Mouse (Mus musculus): ENCODE measurements around the gene Thbs2. TPM values are rescaled to one million over a fixed set of nuclear protein-coding genes. Genes with fewer than 3 reads are reported as not detected.

Gene Thbs2
- polyA plus RNA-seq, 1 experiment, result not detected

- no peak for TF ChIP-seq GATA1 (IDR thresholded peaks at IDR 0.05; ENCODE audit: low read length)
- no peak for TF ChIP-seq TAL1 (IDR thresholded peaks at IDR 0.05; ENCODE audit: low read length)
- H3K4me3 ChIP-seq (replicated peaks), result no peak overlapping the region
- H3K36me3 ChIP-seq (ENCODE audit: control insufficient read depth), result no peaks in the 10 kb centered on the region
- H3K4me1 ChIP-seq (ENCODE audit: control insufficient read depth), result no peaks in the 10 kb centered on the region
- H3K9me3 ChIP-seq (ENCODE audit: control insufficient read depth, low read length), result no peaks in the 10 kb centered on the region
- no peaks in the 10 kb centered on the region for H3K27me3 ChIP-seq (ENCODE audit: control insufficient read depth)
Observed at GRCm38 (mm10) chr17:14682836-14683235, 11.2 kb downstream of the Thbs2 start.

- no peaks in the 10 kb centered on the region for H3K4me1 ChIP-seq (ENCODE audit: control insufficient read depth)
- H3K9me3 ChIP-seq (ENCODE audit: control insufficient read depth, low read length), result no peaks in the 10 kb centered on the region
- no peaks in the 10 kb centered on the region for H3K27me3 ChIP-seq (ENCODE audit: control insufficient read depth)
- H3K36me3 ChIP-seq (ENCODE audit: control insufficient read depth), result no peaks in the 10 kb centered on the region
- no peak overlapping the region for H3K4me3 ChIP-seq (replicated peaks)
- TF ChIP-seq TAL1 (IDR thresholded peaks at IDR 0.05; ENCODE audit: low read length), result no peak
- TF ChIP-seq GATA1 (IDR thresholded peaks at IDR 0.05; ENCODE audit: low read length), result no peak
Observed at GRCm38 (mm10) chr17:14681047-14681446, 13.0 kb downstream of the Thbs2 start.

GRCm38 (mm10) chr17:14677198-14677597 lies 16.8 kb downstream of the Thbs2 start:
- H3K4me1 ChIP-seq (ENCODE audit: control insufficient read depth), result no peaks in the 10 kb centered on the region
- no peaks in the 10 kb centered on the region for H3K36me3 ChIP-seq (ENCODE audit: control insufficient read depth)
- H3K4me3 ChIP-seq (replicated peaks), result no peak overlapping the region
- no peaks in the 10 kb centered on the region for H3K27me3 ChIP-seq (ENCODE audit: control insufficient read depth)
- no peaks in the 10 kb centered on the region for H3K9me3 ChIP-seq (ENCODE audit: control insufficient read depth, low read length)
- TF ChIP-seq GATA1 (IDR thresholded peaks at IDR 0.05; ENCODE audit: low read length), result no peak
- no peak for TF ChIP-seq TAL1 (IDR thresholded peaks at IDR 0.05; ENCODE audit: low read length)

GRCm38 (mm10) chr17:14675517-14675916 lies 18.5 kb downstream of the Thbs2 start:
- H3K4me1 ChIP-seq (ENCODE audit: control insufficient read depth), result no peaks in the 10 kb centered on the region
- TF ChIP-seq GATA1 (IDR thresholded peaks at IDR 0.05; ENCODE audit: low read length), result no peak
- TF ChIP-seq TAL1 (IDR thresholded peaks at IDR 0.05; ENCODE audit: low read length), result no peak
- no peak overlapping the region for H3K4me3 ChIP-seq (replicated peaks)
- no peaks in the 10 kb centered on the region for H3K36me3 ChIP-seq (ENCODE audit: control insufficient read depth)
- no peaks in the 10 kb centered on the region for H3K9me3 ChIP-seq (ENCODE audit: control insufficient read depth, low read length)
- H3K27me3 ChIP-seq (ENCODE audit: control insufficient read depth), result no peaks in the 10 kb centered on the region

- no peak overlapping the region for H3K4me3 ChIP-seq (replicated peaks)
- no peaks in the 10 kb centered on the region for H3K9me3 ChIP-seq (ENCODE audit: control insufficient read depth, low read length)
- TF ChIP-seq TAL1 (IDR thresholded peaks at IDR 0.05; ENCODE audit: low read length), result no peak
- TF ChIP-seq GATA1 (IDR thresholded peaks at IDR 0.05; ENCODE audit: low read length), result no peak
- no peaks in the 10 kb centered on the region for H3K4me1 ChIP-seq (ENCODE audit: control insufficient read depth)
- no peaks in the 10 kb centered on the region for H3K27me3 ChIP-seq (ENCODE audit: control insufficient read depth)
- H3K36me3 ChIP-seq (ENCODE audit: control insufficient read depth), result no peaks in the 10 kb centered on the region
Observed at GRCm38 (mm10) chr17:14672402-14672801, 21.6 kb downstream of the Thbs2 start.

GRCm38 (mm10) chr17:14667225-14667624 lies 26.8 kb downstream of the Thbs2 start:
- Histone ChIP-seq H3K4me1 (ENCODE audit: control insufficient read depth) (no peaks in the 10 kb centered on the region), H3K27me3 (ENCODE audit: control insufficient read depth) (no peaks in the 10 kb centered on the region), H3K9me3 (ENCODE audit: control insufficient read depth, low read length) (no peaks in the 10 kb centered on the region), H3K36me3 (ENCODE audit: control insufficient read depth) (no peaks in the 10 kb centered on the region), H3K4me3 (replicated peaks) (no peak overlapping the region)
- TF ChIP-seq TAL1 (IDR thresholded peaks at IDR 0.05; ENCODE audit: low read length) (no peak), GATA1 (IDR thresholded peaks at IDR 0.05; ENCODE audit: low read length) (no peak)

- TF ChIP-seq TAL1 (IDR thresholded peaks at IDR 0.05; ENCODE audit: low read length), result no peak
- no peak for TF ChIP-seq GATA1 (IDR thresholded peaks at IDR 0.05; ENCODE audit: low read length)
- no peaks in the 10 kb centered on the region for H3K27me3 ChIP-seq (ENCODE audit: control insufficient read depth)
- no peaks in the 10 kb centered on the region for H3K36me3 ChIP-seq (ENCODE audit: control insufficient read depth)
- H3K4me3 ChIP-seq (replicated peaks), result no peak overlapping the region
- no peaks in the 10 kb centered on the region for H3K4me1 ChIP-seq (ENCODE audit: control insufficient read depth)
- H3K9me3 ChIP-seq (ENCODE audit: control insufficient read depth, low read length), result no peaks in the 10 kb centered on the region
Observed at GRCm38 (mm10) chr17:14666451-14666850, 27.6 kb downstream of the Thbs2 start.

GRCm38 (mm10) chr17:14663366-14663765 lies 30.7 kb downstream of the Thbs2 start:
- no peak overlapping the region for H3K4me3 ChIP-seq (replicated peaks)
- TF ChIP-seq TAL1 (IDR thresholded peaks at IDR 0.05; ENCODE audit: low read length) (no peak), GATA1 (IDR thresholded peaks at IDR 0.05; ENCODE audit: low read length) (no peak)

GRCm38 (mm10) chr17:14662409-14662808 lies 31.6 kb downstream of the Thbs2 start:
- H3K27me3 ChIP-seq (ENCODE audit: control insufficient read depth), result no peaks in the 10 kb centered on the region
- no peak for TF ChIP-seq TAL1 (IDR thresholded peaks at IDR 0.05; ENCODE audit: low read length)
- no peak for TF ChIP-seq GATA1 (IDR thresholded peaks at IDR 0.05; ENCODE audit: low read length)
- no peaks in the 10 kb centered on the region for H3K4me1 ChIP-seq (ENCODE audit: control insufficient read depth)
- no peaks in the 10 kb centered on the region for H3K9me3 ChIP-seq (ENCODE audit: control insufficient read depth, low read length)
- no peak overlapping the region for H3K4me3 ChIP-seq (replicated peaks)
- H3K36me3 ChIP-seq (ENCODE audit: control insufficient read depth), result no peaks in the 10 kb centered on the region

More at GRCm38 (mm10) chr17:14663366-14663765, 30.7 kb downstream of the Thbs2 start:
- no peaks in the 10 kb centered on the region for H3K4me1 ChIP-seq (ENCODE audit: control insufficient read depth)
- no peaks in the 10 kb centered on the region for H3K36me3 ChIP-seq (ENCODE audit: control insufficient read depth)
- no peaks in the 10 kb centered on the region for H3K27me3 ChIP-seq (ENCODE audit: control insufficient read depth)
- no peaks in the 10 kb centered on the region for H3K9me3 ChIP-seq (ENCODE audit: control insufficient read depth, low read length)

GRCm38 (mm10) chr17:14659746-14660145 lies 34.3 kb downstream of the Thbs2 start:
- Histone ChIP-seq H3K9me3 (ENCODE audit: control insufficient read depth, low read length) (no peaks in the 10 kb centered on the region), H3K36me3 (ENCODE audit: control insufficient read depth) (no peaks in the 10 kb centered on the region), H3K4me1 (ENCODE audit: control insufficient read depth) (no peaks in the 10 kb centered on the region), H3K27me3 (ENCODE audit: control insufficient read depth) (no peaks in the 10 kb centered on the region), H3K4me3 (replicated peaks) (no peak overlapping the region)
- TF ChIP-seq TAL1 (IDR thresholded peaks at IDR 0.05; ENCODE audit: low read length) (no peak), GATA1 (IDR thresholded peaks at IDR 0.05; ENCODE audit: low read length) (no peak)
